Mouse (Mus musculus) thymus, postnatal 25 days (tissue): ENCODE data around the gene Snx29.

Experiments
- DNase-seq: peaks from one replicate; pipeline ENCODE4 v3.0.0; 2022

Gene Snx29

DNA sequence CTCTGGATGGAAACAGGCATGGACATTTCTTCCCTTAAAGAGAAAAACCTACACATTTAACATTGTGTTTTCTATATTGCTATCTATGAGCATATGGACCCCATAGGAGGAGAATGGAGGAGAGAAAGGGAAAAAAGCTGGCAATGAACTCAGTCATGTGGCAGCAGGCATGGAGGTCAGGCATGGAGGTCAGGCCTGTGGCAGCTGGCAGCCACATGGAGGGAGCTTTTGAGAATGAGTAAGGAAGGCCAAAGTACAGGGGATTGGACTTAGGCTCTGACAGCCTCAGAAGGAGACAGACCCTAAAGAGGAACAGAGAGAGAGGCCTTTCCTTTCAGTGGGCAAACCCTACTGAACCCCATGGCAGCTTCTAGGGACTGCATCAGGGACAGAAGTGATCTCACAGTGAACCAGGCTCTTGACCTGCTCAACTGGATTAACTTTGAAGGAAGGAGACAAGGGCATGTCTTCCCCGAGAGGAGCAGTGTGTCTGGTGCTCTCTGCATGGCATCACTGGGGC lies 325.5 kb downstream of the Snx29 start:
- no peak for DNase-seq

GRCm38 (mm10) chr16:11652686-11653366 lies 330.1 kb downstream of the Snx29 start:
- DNase-seq, result no peak

- no peak for DNase-seq
Observed at GRCm38 (mm10) chr16:11655893-11656292, 333.2 kb downstream of the Snx29 start.

GRCm38 (mm10) chr16:11657111-11657510 lies 334.4 kb downstream of the Snx29 start:
- DNase-seq, result no peak

GRCm38 (mm10) chr16:11659111-11659720 lies 336.5 kb downstream of the Snx29 start:
- no peak for DNase-seq

DNA sequence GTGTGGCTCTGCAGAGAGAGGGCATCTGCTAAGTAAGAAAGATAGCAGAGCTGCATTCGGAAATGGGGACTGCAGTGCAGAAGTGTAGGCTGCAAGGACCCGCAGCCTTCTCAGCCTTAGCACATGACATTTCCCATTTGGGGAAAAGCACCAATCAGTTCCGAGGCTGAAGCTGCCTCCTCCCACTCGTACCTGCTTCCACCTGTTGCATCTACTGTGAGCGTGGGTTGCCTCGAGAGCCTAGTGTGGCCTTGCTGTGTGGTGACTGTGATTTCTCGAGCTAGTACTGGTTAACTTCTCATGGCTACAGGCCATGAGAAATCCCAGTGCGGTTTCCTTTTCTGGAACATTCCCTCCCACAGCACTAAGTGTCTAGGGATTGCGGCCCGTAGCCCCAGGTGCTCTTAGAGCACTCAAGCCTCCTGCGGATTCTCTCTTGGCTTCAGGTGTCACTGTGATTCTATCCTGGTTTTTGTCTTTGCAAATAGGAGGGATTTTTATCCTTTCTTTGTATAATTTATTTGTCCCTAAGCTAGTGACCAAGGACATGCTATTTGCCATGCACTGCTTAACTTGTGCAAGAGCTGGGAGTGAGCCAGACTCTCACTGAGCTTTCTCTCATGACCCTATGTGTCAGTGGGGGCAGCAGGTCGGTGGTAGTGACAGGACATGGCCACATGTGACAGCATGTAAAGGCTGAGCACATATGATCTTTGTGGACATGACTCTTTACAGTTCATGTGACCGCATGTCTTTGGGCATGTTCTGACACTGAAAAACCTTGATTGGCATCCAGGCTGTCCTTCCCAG lies 342.4 kb downstream of the Snx29 start:
- DNase-seq, result no peak

- no peak for DNase-seq
Observed at GRCm38 (mm10) chr16:11665869-11666268, 343.2 kb downstream of the Snx29 start.

GRCm38 (mm10) chr16:11668375-11668774 lies 345.7 kb downstream of the Snx29 start:
- no peak for DNase-seq

DNA sequence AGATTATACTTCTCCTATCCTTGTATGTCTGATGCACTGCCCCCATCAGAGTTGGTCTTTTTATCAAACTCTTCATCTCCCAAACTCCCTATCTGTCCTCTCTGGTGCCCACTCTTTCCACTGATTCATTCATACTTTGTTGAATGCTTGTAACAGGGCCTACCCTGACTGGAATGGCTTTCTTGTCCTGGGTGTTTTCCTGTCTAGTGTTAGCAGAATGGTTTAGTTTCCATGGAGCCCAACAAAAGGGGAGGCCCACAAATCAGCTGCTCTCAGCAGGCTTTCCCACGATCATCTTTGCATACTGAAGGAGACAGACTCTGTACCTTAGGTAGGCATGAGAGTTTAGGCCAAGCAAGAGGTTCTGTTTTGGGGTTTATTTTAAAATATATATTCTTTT lies 346.2 kb downstream of the Snx29 start:
- no peak for DNase-seq

- no peak for DNase-seq
Observed at GRCm38 (mm10) chr16:11670251-11670970, 347.7 kb downstream of the Snx29 start.

DNA sequence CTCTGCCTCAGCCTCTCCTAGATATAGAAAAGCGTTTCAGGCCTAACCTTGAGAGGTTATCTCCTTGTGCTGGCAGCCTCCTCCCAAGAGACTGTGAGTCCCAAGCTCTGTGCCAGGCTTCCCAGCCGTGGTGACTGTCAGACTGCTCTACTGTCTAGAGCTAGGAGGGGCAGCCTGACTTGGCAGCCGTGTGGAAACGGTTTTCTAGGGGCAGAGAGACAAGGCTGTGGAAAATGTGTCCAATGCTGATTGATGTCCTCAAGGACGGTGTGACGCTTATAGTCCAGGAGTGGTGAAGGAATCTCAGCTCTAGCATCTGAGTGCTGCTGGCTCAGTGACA lies 348.2 kb downstream of the Snx29 start:
- no peak for DNase-seq

GRCm38 (mm10) chr16:11676006-11676405 lies 353.3 kb downstream of the Snx29 start:
- DNase-seq, result no peak

- no peak for DNase-seq
Observed at GRCm38 (mm10) chr16:11685264-11685663, 362.6 kb downstream of the Snx29 start.

GRCm38 (mm10) chr16:11685735-11686340 lies 363.1 kb downstream of the Snx29 start:
- no peak for DNase-seq

- DNase-seq, result no peak
Observed at GRCm38 (mm10) chr16:11687836-11688235, 365.1 kb downstream of the Snx29 start.

DNA sequence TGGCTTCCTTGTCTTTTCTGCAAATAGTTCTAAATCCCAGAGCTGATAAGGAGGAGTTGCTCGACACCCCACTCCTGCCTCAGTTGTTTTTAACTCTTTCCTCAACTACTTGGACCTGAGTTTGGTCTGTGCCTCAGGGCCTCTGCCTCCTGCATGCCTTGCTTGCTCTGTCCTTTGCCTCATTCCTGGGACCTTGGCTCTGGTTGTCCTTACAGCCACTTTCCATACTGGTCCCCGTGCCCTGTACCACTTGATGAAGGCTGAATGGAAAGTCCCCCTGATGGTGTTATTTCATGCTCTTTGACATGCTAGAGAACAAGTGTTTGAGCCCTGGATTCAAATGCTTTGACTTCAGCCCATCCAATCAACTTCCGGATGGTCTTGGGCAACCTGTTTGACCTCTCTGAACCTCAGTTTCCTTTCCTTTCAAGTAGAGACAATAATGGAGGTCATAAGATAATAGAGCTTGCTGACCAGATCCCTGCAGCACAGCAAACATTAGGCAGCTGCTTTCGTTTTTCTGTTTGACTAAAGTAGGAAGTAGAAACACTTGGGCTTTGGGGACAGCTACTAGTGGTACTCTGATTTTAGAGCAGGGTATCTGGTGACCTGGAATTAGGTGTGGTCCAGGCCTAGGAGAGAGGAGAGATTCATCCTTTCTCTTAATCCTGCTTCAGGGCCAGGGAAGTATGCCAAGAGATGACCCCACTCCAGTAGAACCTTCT lies 365.7 kb downstream of the Snx29 start:
- DNase-seq, result no peak

- no peak for DNase-seq
Observed at GRCm38 (mm10) chr16:11690097-11690496, 367.4 kb downstream of the Snx29 start.

GRCm38 (mm10) chr16:11690756-11691155 lies 368.0 kb downstream of the Snx29 start:
- DNase-seq, result no peak

- DNase-seq, result no peak
Observed at GRCm38 (mm10) chr16:11691487-11692200, 368.9 kb downstream of the Snx29 start.

GRCm38 (mm10) chr16:11692744-11693143 lies 370.0 kb downstream of the Snx29 start:
- no peak for DNase-seq

GRCm38 (mm10) chr16:11694386-11694785 lies 371.7 kb downstream of the Snx29 start:
- DNase-seq, result no peak
